Mouse (Mus musculus) forebrain, embryonic 15.5 days (tissue): ENCODE results near the gene Ppp1r15a. TPM values are rescaled to one million over a fixed set of nuclear protein-coding genes. Genes with fewer than 3 reads are reported as not detected.

ENCODE experiments used
- ATAC-seq: fragments of 200-750 bp; cut with Nextera tagmentation; replicated peaks from 2 replicates; pipeline ENCODE4 v1.8.0; 2017; ENCODE audit warnings: mild to moderate bottlenecking, moderate TSS enrichment, moderate library complexity
- H3K27ac ChIP-seq: fragments of 300-500 bp; sonication (generic); replicated peaks from 2 replicates; pipeline ENCODE4 v1.5.1; 2015; ENCODE audit warnings: mild to moderate bottlenecking, inconsistent platforms
- H3K27me3 ChIP-seq: fragments of 300-500 bp; sonication (generic); 2 replicates; pipeline ENCODE4 v1.6.1; 2015; ENCODE audit warnings: inconsistent platforms
- H3K36me3 ChIP-seq: fragments of 300-500 bp; sonication (generic); 2 replicates; pipeline ENCODE4 v1.6.1; 2015; ENCODE audit warnings: mild to moderate bottlenecking, inconsistent platforms
- H3K4me1 ChIP-seq: fragments of 300-500 bp; sonication (generic); 2 replicates; pipeline ENCODE4 v1.6.1; 2015; ENCODE audit warnings: inconsistent platforms
- H3K4me2 ChIP-seq: fragments of 300-500 bp; sonication (generic); replicated peaks from 2 replicates; pipeline ENCODE4 v1.6.1; 2015; ENCODE audit warnings: mild to moderate bottlenecking, inconsistent platforms
- H3K4me3 ChIP-seq: fragments of 300-500 bp; sonication (generic); 2 replicates; pipeline ENCODE4 v1.5.1; 2015; ENCODE audit warnings: mild to moderate bottlenecking, inconsistent platforms
- H3K9ac ChIP-seq: fragments of 300-500 bp; sonication (generic); replicated peaks from 2 replicates; pipeline ENCODE4 v1.6.1; 2015; ENCODE audit warnings: mild to moderate bottlenecking, inconsistent platforms
- H3K9me3 ChIP-seq: fragments of 300-500 bp; sonication (generic); 2 replicates; pipeline ENCODE4 v1.6.1; 2016; ENCODE audit warnings: inconsistent platforms
- WGBS: fragments of 180-500 bp; shearing (Covaris S2); methylation state at CpG from one replicate; pipeline ENCODE4 v1.1.7; 2015; ENCODE audit warnings: mixed read lengths; 5-methylcytosine and 5-hydroxymethylcytosine counted together
- polyA plus RNA-seq: library from polyadenylated mRNA; unstranded; fragments of >200 nt; fragmentation: Nextera tagmentation; extraction: Ambion mirVana; gene quantifications from 2 replicates; pipeline ENCODE4 v1.2.1, GENCODE M21; 2015

The Ppp1r15a gene
- polyA plus RNA-seq, 1 experiment from 2014 or later, result 15.4 TPM

DNA sequence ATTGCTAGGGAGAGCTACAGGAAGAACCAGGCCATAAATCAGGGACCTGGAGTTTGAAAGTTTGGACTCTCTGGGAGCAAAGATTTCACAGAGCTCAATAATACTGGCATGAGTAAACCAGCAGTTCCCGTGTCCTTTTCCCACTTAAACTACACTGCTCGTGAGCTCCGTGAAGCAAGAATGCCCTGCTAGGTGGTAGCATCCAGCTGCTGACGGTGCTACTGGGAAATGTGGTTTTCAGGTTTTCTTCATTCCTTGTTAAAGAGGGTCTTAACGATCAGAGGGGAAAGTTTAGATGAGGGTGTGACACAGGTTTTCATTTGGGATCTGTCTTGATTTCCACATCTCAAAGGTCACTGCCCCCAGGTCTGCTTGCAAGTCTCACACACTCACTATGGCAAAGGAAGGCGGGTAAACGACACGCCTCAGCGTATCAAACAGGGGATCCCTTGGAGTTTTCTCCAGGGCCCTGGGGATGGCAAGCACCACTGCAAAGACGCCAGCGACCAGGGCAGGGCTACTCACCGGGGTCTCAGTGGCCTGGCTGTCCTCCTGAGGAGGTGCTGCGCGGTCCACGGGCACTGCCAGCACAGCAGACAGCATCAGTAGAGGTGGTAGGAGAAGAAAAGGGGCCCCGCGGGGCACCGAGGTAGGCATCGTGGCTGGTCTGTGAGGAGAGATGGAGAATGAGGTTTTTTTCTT, 16.7 kb downstream of the Ppp1r15a start:
- H3K36me3 ChIP-seq, result peaks cover 4% of the 10 kb centered on the region; the same call in 1 of the 2 replicates
- no peaks in the 10 kb centered on the region for H3K9me3 ChIP-seq
- peak overlapping the region; percentile 84; the same call in 1 of the 2 replicates for H3K27ac ChIP-seq
- H3K4me1 ChIP-seq, result peaks cover 14% of the 10 kb centered on the region
- 35% methylated on average over 19 of the region's 19 CpGs for WGBS
- peak overlapping the region; percentile 82 for H3K9ac ChIP-seq
- H3K27me3 ChIP-seq, result no peaks in the 10 kb centered on the region
- H3K4me2 ChIP-seq, result peak overlapping the region; percentile 93
- H3K4me3 ChIP-seq, result peak overlapping the region; percentile 93
- peak; percentile 11; the same call in 1 of the 2 replicates for ATAC-seq

DNA sequence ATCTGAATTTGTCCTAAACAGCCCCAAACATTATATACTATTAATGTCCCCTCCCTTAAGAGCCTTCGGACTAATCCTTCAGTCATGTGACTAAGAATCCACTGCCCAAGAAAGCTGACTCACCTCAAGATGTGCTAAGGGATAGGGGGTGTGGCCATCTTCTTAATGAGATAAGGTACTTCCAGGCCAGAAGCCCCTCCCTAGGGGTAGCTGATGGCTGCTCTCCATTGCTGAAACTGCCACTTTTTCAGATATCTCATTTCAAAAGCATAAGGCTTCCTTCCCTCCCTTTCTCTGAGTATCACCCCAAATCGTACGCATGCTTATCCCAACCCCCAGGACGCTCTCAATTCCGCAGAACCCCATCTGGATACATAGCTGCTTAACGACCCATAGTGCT, 17.5 kb downstream of the Ppp1r15a start:
- peaks cover 4% of the 10 kb centered on the region; the same call in 1 of the 2 replicates for H3K36me3 ChIP-seq
- 89% methylated on average over 6 of the region's 6 CpGs for WGBS
- no peak overlapping the region for H3K27ac ChIP-seq
- no peak overlapping the region for H3K4me2 ChIP-seq
- no peak overlapping the region for H3K4me3 ChIP-seq
- ATAC-seq, result no peak
- H3K9me3 ChIP-seq, result no peaks in the 10 kb centered on the region
- no peak overlapping the region for H3K9ac ChIP-seq
- H3K27me3 ChIP-seq, result no peaks in the 10 kb centered on the region
- peaks cover 14% of the 10 kb centered on the region for H3K4me1 ChIP-seq

DNA sequence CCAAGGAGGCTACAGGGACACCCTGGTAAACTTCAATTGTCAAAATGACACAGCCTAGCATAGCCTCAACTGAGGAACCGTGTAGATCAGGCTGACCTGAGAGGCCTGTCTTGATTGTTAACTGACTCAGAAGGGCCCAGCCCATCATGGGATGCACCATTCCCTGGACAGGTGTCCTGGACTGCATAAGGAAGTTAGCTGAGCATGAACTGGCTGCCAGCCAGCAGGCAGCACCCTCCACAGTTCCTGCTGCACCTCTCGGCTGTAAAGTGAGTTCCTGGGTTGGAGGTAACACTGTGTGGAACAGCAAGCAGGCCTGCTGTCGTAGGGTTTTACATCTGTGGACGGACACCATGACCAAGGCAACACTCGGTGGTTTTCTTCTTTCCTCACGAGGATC, 18.5 kb downstream of the Ppp1r15a start:
- WGBS, result 90% methylated on average over 6 of the region's 6 CpGs

DNA sequence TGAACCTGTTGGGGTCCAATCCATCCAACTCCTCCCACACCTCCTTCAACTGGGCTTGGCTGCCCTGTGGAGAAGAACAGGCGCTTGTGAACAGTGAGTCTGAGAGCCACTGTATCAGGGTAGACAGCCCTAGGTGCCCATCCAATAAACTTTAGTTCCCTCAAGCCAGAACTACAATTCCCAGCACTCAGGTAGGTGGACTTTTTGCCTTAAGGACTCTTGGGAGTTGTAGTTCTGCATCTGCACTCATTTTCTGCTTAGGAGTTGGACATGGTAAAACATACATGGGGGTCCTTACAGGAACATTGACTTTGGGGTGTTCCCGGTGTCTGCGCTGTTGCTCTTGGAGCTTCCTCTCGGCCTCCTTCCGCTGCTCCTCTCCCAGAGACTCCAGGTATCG, 27.6 kb downstream of the Ppp1r15a start:
- H3K36me3 ChIP-seq, result peaks cover 56% of the 10 kb centered on the region
- 97% methylated on average over 6 of the region's 6 CpGs for WGBS

More for the DNA sequence above, 18.5 kb downstream of the Ppp1r15a start:
- Histone ChIP-seq H3K9ac (no peak overlapping the region), H3K9me3 (no peaks in the 10 kb centered on the region), H3K4me2 (no peak overlapping the region), H3K27ac (no peak overlapping the region), H3K4me1 (peaks cover 14% of the 10 kb centered on the region), H3K27me3 (no peaks in the 10 kb centered on the region), H3K4me3 (no peak overlapping the region), H3K36me3 (peaks cover 7% of the 10 kb centered on the region; the same call in 1 of the 2 replicates)
- ATAC-seq, result no peak

DNA sequence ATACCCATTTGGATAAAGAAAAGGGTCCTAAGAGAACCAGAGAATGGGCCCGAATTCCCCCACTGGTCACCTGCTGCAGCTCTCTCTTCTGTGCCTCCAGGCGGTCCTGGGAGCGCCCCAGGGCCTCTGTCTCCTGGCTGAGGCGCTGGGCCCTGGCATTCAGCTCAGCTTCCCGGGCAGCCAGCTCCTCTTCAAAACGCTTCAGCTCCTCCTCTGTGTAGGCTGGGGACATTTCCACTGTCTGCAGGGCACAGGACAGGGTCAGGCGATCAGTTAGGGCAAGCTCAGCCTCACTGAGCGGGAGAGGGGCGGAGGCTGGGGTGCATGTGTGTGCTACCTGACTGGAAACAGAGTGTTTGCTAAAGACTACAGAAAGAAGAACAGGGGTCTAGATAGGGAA, 31.5 kb downstream of the Ppp1r15a start:
- 84% methylated on average over 9 of the region's 9 CpGs for WGBS
- no peak overlapping the region for H3K4me3 ChIP-seq
- peaks cover 52% of the 10 kb centered on the region for H3K36me3 ChIP-seq
- no peak for ATAC-seq
- H3K27ac ChIP-seq, result no peak overlapping the region
- H3K4me2 ChIP-seq, result no peak overlapping the region
- no peak overlapping the region for H3K9ac ChIP-seq
- no peaks in the 10 kb centered on the region for H3K4me1 ChIP-seq
- H3K9me3 ChIP-seq, result no peaks in the 10 kb centered on the region
- H3K27me3 ChIP-seq, result no peaks in the 10 kb centered on the region

More for the DNA sequence above, 27.6 kb downstream of the Ppp1r15a start:
- no peaks in the 10 kb centered on the region for H3K9me3 ChIP-seq
- no peak overlapping the region for H3K4me2 ChIP-seq
- no peak overlapping the region for H3K4me3 ChIP-seq
- no peaks in the 10 kb centered on the region for H3K27me3 ChIP-seq
- H3K9ac ChIP-seq, result no peak overlapping the region
- no peak overlapping the region for H3K27ac ChIP-seq
- H3K4me1 ChIP-seq, result no peaks in the 10 kb centered on the region
- no peak for ATAC-seq

DNA sequence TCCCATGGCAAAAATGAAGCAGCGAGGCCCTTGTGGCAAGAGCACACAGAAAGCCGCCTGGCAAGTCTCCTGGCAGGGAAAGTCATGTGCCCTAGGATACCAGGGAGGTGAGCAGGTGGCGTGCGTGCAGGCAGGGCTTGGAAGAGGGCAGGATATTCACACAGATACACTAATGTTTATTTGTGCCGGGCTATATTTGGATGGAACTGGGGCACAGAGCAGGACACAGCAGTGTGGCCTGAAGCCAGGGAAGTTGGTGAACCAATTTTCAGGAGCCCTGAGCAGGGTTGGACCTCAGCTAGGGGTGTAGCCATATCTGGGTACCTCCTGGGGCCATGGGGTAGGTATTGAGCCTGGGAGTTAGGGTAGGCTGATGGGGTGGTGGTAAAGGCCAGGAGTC, 33.1 kb downstream of the Ppp1r15a start:
- Histone ChIP-seq H3K4me2 (no peak overlapping the region), H3K27me3 (no peaks in the 10 kb centered on the region), H3K9me3 (no peaks in the 10 kb centered on the region), H3K27ac (no peak overlapping the region), H3K9ac (no peak overlapping the region), H3K36me3 (peaks cover 37% of the 10 kb centered on the region), H3K4me1 (peaks cover 14% of the 10 kb centered on the region), H3K4me3 (no peak overlapping the region)
- 93% methylated on average over 5 of the region's 5 CpGs for WGBS
- no peak for ATAC-seq

DNA sequence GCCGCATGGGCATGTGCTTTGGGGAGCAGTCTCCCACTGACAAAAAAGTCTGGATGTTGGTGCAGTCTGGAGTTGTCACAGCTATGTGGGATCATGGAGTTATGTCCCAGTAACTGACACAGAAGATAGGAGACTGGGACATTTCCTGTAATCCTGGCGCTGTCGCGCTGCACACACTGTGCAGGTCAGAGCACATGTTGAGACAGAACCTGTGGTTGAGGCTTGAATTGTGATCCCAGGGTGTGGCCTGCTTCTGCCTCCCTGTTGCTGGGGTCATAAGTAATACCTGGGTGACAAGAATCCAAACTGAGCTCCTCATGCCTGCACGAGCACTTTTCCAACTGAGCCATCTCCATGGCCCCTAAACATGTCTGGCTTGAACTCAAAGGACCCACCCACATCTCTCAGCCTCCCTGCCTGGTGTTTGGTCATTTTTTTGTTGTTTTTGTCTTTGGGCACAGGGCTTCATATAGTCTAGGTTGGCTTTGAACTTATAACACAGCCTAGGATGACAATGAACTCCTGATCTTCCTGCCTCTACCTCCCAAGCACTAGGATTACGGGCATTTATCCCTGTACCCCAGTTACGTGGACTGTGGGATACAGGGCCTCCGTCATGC, 33.7 kb downstream of the Ppp1r15a start:
- no peak for ATAC-seq
- peaks cover 34% of the 10 kb centered on the region for H3K36me3 ChIP-seq
- H3K27ac ChIP-seq, result no peak overlapping the region
- 93% methylated on average over 8 of the region's 8 CpGs for WGBS
- no peaks in the 10 kb centered on the region for H3K9me3 ChIP-seq
- peaks cover 16% of the 10 kb centered on the region for H3K4me1 ChIP-seq
- H3K4me3 ChIP-seq, result no peak overlapping the region
- no peak overlapping the region for H3K4me2 ChIP-seq
- no peak overlapping the region for H3K9ac ChIP-seq
- H3K27me3 ChIP-seq, result no peaks in the 10 kb centered on the region

DNA sequence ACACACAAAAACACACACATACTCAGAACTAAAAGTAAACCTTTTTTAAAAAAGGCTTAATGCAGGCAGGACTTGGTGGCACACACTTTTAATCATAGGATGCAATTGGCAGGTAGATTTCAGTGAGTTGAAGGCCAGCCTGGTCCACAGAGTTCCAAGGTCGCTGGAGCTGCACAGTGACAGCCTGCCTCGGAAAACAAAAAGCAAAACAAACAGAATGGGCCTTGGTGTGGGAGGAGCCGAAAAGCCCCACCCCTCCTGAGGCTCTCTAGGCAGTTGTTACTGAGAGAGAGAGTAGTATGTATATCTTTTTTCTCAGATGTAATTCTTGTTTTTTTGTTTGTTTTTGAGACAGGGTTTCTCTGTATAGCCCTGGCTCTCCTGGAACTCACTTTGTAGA, 34.8 kb downstream of the Ppp1r15a start:
- no peak overlapping the region for H3K9ac ChIP-seq
- 30% methylated on average over 3 of the region's 3 CpGs for WGBS
- no peaks in the 10 kb centered on the region for H3K9me3 ChIP-seq
- no peak overlapping the region for H3K4me3 ChIP-seq
- no peak overlapping the region for H3K27ac ChIP-seq
- no peaks in the 10 kb centered on the region for H3K27me3 ChIP-seq
- peaks cover 16% of the 10 kb centered on the region for H3K4me1 ChIP-seq
- H3K4me2 ChIP-seq, result no peak overlapping the region
- H3K36me3 ChIP-seq, result peaks cover 28% of the 10 kb centered on the region
- ATAC-seq, result no peak

DNA sequence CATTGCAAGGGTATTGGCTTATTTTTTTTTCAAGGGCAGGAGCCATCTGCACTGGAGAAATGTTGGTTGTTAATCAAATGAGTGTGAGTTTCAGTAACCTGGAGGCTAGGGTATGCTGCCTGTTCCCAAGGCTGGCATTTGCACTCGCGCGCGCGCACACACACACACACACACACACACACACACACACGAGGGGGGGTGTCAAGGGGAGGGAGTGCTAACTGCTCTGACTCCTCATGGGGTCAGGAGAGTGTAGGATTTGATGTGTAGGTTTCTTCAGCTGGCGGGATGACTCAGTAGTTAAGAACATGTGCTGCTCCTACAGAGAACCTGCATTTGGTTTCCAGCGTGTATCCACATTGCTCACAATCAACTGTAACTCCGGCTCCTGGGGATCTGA, 35.2 kb downstream of the Ppp1r15a start:
- H3K27ac ChIP-seq, result no peak overlapping the region
- H3K9ac ChIP-seq, result no peak overlapping the region
- no peaks in the 10 kb centered on the region for H3K27me3 ChIP-seq
- H3K9me3 ChIP-seq, result no peaks in the 10 kb centered on the region
- no peak overlapping the region for H3K4me2 ChIP-seq
- peaks cover 28% of the 10 kb centered on the region for H3K36me3 ChIP-seq
- ATAC-seq, result no peak
- H3K4me3 ChIP-seq, result no peak overlapping the region
- 63% methylated on average over 9 of the region's 9 CpGs for WGBS
- peaks cover 16% of the 10 kb centered on the region for H3K4me1 ChIP-seq

DNA sequence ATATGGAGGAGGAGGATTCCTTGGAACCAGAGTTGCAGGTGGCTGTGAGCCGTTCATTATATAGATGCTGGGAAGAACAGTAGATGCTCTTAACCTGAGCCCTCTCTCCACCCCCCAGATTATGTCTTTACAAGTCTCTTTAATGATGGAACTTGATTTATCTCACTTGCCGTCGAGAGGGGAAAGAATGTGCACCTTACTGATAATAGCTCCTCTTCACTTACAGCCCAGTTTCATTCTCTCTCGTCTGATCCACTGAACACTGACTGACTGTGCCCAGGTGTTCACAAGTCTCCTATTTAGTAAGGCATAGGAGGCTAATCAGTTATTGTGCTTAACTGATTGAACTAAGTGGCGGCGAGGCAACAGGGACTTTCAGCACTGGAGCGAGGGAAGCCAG, 36.5 kb downstream of the Ppp1r15a start:
- H3K27ac ChIP-seq, result no peak overlapping the region
- no peak overlapping the region for H3K4me3 ChIP-seq
- H3K36me3 ChIP-seq, result peaks cover 18% of the 10 kb centered on the region
- no peaks in the 10 kb centered on the region for H3K27me3 ChIP-seq
- no peak overlapping the region for H3K4me2 ChIP-seq
- no peak overlapping the region for H3K9ac ChIP-seq
- 83% methylated on average over 7 of the region's 7 CpGs for WGBS
- H3K9me3 ChIP-seq, result no peaks in the 10 kb centered on the region
- peaks cover 16% of the 10 kb centered on the region for H3K4me1 ChIP-seq
- ATAC-seq, result no peak

DNA sequence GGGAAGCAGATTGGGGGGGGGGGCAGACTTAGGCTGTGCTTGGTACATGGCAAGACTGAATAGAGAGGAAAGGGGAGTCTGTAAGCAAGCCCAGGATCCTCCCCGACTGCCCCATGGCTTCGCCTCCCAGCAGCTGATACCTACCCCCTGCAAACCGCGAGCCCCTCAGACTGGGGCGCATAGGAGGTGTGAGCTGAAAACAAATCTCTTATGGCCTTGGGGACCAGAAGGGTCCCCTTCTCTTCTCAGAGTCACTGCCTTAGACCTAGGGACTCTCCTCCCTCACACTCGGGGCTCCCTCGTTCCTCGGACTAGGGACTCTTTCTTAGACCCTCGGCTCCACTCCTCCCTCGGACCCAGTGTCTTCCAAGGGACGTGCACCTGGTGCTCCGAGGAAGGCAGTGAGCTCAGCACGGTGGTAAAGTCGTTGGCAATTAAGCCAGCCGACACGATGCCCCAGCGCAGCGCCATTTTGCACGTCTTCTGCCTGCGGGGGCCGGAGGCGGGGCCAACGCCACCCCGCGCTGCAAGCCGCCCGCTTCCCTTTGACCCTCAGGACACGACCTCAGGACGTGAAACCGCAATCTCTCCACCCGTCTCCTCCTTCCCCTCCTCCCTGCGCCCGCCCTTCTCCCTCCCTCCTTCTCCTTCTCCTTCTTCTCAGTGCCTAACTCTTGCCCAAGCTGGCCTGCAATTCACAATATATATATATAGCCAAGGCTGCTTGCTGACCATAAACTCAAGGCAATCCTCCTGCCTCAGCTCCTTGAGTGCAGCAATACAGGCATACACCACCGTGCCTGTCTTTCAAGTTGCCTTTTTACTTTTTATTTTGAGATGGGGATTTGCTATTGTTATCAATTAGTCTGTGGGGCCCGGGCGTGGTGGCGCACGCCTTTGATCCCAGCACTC, 37.5 kb downstream of the Ppp1r15a start, which contains the start of gene Dhdh:
Gene Dhdh (minus strand): TSS at position 513 of the 912 bp plus-strand sequence.
- Histone ChIP-seq H3K9me3 (no peaks in the 10 kb centered on the region), H3K27me3 (no peaks in the 10 kb centered on the region), H3K4me2 (peak within 1 kb of the TSS; percentile 81), H3K4me3 (peak within 1 kb of the TSS; percentile 39), H3K4me1 (peaks cover 16% of the 10 kb centered on the region), H3K36me3 (peaks cover 8% of the 10 kb centered on the region), H3K9ac (peak within 1 kb of the TSS; percentile 56), H3K27ac (peak within 1 kb of the TSS; percentile 68)
- 7% methylated on average over 37 of the region's 38 CpGs for WGBS
- ATAC-seq, result peak; percentile 71

DNA sequence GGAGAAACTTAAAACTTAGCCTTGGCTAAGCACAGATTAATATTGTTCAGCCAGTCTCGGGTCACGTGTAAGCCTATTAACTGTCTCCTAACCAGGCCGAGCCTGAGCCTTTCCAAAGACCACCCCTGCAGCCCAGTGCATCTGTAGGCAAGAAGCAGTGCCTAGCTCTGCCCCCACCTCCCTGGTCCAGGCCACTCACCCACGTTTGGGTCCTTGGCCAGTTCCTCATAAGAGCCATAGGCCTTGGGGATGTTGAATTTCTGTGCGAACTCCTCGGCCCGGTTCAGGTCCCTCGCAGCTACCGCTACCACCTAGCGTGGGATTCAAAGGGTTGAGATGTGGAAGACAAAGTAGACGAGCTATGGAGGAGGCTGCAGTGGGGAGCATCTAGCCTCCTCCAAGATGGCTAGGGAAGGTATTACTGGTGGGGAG, 38.2 kb downstream of the Ppp1r15a start:
- Histone ChIP-seq H3K4me1 (peaks cover 16% of the 10 kb centered on the region), H3K36me3 (peaks cover 1% of the 10 kb centered on the region; the same call in 1 of the 2 replicates), H3K4me2 (peak overlapping the region; percentile 81), H3K9me3 (no peaks in the 10 kb centered on the region), H3K27me3 (no peaks in the 10 kb centered on the region), H3K27ac (peak overlapping the region; percentile 68), H3K9ac (peak overlapping the region; percentile 56; the same call in 1 of the 2 replicates), H3K4me3 (peak overlapping the region; percentile 39)
- WGBS, result 15% methylated on average over 11 of the region's 11 CpGs
- ATAC-seq, result peak; percentile 67
